Mouse (Mus musculus) frontal cortex, postnatal 36 days (tissue): ENCODE results near the gene Prelp.

Experiments used
- DNase-seq, 2 experiments: peaks; one replicate each; pipeline ENCODE4 v3.0.0; 2022; ENCODE audit warnings: low spot score in 2 of 2

The Prelp gene

DNA sequence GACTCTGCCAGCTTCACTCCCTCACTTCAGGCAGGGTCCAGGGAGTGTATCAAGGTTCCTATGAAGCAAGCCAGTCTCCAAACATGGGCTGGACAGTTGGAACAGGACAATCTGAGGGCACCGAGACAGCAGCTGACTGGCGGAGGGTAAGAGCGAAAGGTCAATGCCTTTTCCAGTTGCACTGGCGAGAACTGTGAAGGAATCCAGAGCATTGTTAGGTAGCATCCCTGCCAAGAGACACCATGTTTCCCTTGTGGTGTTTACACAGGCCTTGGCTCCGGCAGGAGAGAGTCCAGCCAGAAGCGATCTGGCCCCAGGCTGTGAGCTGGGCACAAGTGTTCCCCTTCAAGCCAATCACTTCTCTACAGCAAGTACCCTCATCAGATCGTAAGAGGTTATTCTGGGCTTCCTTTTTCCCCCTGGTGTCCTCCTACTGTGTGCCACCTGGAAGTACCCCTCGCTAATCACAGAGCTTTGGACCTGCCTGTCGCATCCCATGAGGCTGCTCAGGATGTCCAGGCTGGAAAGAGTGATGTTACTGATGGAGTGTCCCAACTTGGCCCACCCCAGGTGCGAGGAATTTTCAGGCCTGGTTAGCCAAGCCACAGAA lies 13.2 kb upstream of the Prelp start:
- no peak for DNase-seq

DNA sequence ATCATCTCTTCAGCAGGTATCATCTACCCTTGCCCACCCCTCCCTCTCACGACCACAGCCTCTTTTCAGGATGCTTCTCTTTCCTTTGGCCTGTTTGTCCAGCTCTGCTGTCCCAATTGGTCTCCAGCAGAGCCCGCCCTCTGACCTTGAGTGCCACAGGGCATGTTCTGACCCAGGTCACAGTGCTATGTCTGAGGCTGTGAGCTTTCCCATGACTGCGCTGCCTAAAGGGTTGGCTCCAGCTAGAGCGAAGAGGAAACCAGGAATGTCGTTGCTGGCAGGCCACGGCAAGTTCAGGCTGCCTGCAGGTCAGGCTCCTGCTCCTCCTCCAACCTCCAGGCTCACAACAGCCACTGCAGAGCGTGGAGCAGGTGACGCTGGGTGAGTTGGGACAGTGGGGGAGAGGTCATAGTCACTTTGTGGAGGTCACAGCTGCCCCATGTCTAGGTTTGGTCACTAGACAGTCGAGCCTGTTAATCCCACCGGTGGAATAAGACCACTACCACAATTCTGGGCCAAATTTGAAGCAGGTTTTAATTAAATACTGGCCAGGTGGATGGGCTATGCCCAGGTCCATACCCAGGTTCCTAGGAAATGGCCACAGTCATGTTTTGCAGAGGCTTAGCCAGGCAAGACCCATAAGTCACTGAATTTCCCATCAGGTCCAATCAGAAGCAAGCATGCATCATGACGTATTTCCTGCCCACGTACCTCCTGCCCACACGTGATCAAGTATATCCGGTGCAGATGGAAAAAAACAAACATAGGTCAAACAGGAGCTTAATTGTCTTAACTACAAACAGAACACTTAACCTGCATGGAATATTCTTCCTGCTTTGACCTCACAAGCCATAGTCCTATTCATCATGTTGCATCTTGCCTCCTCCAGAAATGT lies 12.3 kb upstream of the Prelp start:
- no peak for DNase-seq

GRCm38 (mm10) chr1:133929980-133930379 lies 8.8 kb upstream of the Prelp start:
- no peak for DNase-seq

- no peak for DNase-seq
Observed at GRCm38 (mm10) chr1:133925223-133925622, 4.0 kb upstream of the Prelp start.

DNA sequence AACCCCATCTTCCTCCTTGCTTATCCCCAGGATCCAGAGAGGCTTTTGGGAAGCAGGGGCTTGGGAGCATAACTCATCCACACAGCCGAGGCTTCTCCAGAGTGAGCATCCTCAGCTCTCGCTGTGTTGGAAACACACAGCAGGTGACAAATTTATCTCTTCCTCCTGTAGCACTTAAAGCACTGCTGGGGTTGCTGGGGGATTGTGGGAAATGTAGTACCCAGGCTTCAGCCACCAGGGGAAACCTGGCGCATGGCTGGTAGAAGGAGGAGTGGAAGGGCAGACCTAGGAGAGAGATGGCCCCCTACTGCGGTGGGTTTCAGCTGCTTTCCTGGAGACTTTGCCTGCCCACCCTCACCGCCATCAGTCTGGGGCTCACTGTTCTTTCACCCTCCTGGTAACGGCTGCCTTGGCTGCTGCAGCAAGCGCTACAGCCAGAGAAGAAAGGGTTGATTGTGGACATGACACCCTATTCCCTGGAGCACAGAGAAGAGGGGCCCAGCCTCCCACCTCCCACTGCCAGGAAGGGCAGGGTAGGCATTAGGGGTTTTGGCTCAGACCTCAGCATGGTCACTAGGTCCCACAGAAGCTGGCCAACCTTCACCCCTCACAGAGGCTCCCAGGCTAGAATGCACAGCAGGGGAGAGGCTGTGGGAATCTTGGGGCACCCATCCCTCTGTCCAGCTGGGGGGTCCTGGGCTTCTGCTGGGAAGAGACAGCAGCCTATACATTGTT lies 3.1 kb upstream of the Prelp start:
- DNase-seq = peak; percentile 23 to 60

- DNase-seq = no peak
Observed at GRCm38 (mm10) chr1:133923071-133923470, 1.9 kb upstream of the Prelp start.

DNA sequence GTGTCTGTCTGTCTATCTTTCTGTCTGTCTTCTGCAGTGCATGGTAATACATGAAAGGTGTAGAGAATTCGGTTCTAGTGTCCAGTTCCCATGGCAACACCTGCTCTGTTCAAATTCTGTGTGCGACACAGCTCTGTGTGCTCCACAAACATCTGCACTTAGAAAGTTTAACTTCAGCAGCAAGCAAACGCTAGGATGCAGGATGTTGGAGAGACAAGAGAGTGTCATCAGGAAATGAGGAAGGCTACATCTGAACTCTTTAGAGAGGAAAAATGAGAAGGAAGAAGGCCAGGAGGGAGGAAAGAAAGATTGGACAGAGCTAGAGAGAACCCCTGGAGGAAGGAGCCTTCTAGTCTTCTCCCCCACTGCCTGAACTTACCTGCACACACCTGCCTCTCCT lies 338 bp downstream of the Prelp start:
- DNase-seq = no peak

GRCm38 (mm10) chr1:133920401-133920800 lies 813 bp downstream of the Prelp start:
- no peak for DNase-seq

DNA sequence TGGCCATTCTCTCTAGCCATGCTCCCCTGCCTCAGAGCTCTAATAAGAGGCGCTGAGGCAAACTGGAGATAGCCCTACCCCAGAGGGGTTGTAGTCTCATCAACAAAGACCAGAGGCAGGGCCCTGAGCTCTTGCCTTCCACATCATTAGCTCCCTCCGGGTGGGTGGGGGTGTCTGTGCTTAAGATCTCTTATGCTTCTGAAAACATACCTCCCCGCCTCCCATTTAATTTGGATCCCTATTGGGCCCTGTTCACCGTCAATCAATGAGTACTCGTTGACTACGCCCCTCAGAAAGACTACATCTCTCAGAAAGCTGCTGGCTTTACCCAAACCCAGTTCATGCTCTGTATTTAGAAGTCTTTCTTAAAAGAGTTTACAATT lies 3.1 kb downstream of the Prelp start:
- DNase-seq = no peak

DNA sequence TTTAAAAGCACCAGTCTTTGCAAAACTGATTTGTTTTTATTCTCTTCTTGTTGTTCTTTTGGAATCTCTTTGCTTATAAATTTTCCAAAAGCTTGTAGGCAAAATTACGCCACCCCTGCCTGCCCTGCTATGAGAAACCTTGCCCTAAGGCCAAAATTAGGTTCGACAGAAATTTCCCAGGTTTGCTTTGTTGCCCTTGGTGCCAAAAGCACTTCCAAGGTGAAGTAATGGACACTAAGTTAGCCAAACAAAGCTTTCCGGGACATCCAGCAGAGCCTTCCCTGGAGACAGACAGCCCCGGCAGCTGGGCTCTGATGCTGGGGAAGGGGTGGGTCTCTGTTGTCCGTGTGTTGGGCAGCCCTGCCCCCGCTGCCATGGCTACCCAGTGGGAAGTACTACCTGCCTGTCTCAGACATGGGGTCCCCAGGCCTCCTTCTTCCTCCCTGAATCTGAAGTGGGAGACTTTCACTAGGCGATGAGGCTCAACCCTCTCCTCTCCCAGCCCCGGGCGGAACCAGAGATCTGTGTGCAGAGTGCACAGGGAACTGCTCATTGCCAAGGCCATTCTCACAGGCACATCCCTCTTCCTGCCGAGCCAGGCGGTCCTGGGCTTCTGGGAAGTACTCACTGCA lies 3.6 kb downstream of the Prelp start:
- DNase-seq = no peak

DNA sequence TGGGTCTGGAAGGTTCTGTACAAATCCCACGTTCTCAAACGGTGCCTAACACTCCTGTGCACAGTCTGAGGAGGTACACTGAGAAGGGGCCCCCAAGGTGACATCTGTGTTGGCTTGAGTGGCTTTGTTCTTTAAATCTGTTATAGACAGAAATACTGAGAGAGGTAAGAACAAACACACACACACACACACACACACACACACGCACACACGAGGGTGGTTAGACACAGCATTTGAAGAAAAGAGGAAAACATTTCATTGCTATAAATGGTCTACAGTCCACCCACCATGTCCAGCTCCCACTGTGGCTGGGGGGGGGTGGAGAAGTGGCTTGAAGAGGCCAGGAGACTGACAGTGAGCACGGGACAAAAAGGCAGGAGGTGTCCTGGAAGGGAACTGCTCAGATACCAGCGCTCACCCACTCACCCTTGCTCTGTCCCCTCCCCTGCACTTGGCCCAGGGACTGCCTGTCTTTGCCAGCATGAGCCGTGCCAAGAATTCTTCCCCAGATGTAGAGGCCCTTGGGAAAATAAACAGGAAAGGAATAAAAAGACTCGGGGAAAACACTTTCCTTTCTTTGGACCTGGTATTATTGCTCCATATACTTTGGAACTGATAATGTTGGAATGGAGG lies 5.4 kb downstream of the Prelp start:
- DNase-seq = peak; percentile 64 to 74

DNA sequence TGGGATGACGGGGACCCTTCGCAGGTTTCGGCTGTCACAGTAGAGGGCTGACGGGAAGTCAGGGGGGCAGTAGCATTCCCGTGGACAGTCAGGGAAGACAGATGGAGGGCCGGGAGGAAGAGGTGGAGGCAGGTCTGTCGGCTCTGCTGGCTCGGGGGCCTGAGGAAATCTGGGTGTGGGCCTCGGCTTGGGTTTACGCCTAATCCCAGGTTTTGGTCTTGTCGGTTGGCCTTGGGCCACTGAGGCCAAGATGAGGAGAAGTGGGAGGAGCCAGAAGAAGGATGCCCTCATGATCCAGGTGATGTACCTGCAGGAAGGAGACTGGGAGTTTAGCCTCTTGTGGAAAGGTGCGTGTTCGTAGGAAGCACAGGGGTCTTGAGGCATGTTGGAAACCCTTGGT lies 6.1 kb downstream of the Prelp start:
- DNase-seq = no peak

- no peak for DNase-seq
Observed at GRCm38 (mm10) chr1:133913018-133913417, 8.2 kb downstream of the Prelp start.

DNA sequence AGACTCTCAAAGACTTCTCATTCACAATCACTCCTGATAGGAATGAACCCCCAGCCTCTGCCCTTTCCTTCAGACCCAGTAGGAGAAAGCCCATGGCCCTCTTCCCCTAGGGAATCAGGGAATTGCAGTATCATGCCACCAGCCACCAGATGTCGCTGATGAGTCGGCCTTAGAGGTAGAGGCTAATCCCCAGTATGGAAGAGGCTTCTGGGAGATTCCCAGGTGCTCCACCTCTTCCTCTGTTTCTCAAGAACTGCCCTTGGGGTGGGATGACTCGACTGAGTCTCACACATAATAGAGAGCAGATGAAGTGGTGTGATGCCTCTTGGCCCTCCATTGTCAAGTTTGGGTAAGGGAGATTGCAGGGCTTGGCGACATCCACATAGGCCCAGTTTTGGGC lies 9.8 kb downstream of the Prelp start:
- DNase-seq = peak in 1 of 2 experiments; percentile 62

- DNase-seq = no peak
Observed at GRCm38 (mm10) chr1:133911008-133911407, 10.2 kb downstream of the Prelp start.

GRCm38 (mm10) chr1:133910108-133910507 lies 11.1 kb downstream of the Prelp start:
- DNase-seq = no peak

DNA sequence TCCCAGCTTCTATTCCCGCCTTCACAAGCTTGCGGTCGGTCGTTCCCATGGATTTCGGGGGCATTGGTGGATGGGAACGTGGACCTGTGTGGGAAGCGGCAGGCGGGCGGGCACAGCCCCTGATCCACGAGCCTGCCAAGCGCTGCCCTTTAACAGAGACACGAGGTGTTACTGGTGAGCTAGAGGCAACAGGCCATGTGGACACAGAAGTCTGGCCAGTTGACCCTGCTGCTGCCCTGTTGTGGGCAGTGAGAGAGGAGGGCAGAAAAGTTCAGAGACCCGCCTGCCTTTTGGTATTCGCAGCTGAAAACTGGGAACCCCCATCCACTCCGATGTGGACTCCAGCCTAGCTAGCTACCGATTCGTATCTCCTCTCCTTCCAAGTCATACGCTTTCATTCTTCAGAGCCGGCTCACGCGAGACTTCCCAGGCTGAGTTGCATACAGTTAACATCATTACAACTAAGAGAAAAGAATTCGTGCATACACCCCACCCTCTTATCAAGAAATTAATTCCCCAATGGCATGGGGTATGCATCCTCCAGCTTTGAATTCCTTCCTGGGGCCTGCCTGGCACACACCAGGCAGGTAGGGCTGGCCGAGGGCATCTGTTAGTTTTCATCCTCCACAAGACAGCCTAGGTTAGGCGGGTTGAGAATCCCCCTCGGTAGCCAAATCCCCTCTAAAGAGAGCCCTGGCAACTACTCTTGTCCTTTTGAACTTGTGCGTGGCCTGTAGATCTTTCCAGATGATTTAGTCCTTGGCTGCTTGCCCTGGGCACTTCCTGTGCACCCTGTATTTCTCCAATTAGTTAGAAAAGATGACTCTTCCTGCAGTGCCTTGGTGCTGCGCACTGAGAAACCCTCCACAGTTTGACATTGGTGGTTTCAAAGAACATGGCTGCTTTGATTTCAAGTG lies 12.3 kb downstream of the Prelp start:
- peak in 1 of 2 experiments; percentile 41 for DNase-seq

DNA sequence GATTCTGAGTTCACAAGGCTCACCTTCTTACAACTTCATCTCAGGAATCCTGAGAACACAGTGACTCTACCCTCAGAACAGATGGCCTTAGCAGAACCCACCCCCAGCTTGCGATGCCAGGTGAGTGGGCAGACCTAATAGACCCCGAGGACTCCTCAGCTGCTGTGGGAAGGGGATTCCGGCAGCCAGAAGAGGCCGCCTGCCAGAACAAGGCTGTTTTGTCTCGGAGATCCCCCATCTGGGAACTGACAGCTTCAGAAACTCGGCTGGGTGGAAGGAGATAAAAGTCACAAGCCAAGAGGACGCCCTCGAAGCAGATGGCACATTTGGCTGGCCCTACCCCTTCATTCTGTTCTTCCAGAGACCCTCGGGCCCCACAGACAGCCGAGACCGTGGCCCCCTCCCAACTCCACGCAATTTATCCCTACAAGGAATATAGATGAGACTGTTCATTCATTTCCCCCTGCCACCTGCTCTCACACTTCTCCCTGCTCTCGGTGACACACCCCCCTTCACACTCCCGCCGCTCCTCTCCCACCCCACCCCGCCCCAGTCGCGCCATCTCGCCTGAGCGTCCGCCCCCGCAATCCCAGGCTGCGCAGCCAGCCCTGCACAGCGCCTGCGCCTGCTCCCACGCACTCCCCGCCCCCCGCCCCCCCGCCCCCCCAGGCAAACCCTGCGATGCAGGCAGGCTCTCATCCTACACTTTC lies 13.1 kb downstream of the Prelp start, which contains the start of gene Optc:
Gene Optc, minus strand, starts transcription at position 51 of the 710 bp plus-strand sequence.
- peak; percentile 72 to 78 for DNase-seq

DNA sequence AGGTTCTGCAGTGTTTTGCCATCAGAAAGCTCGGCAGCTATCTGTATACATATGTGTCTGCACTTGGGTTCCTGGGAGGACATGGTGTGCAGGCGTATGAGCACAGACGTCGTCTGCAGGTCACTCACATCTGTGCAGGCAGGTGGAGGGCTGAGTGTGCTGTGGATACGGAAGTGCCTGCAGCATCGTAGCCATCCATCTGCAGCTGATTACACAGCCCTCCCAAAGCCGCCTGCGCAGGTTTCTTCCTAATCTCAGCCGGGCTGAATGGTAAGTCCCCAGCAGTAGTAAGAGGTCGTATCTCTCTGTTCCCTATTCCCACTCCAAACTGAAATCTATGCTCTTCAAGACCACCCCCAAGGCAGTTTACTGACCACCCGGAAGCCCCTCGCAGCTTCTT lies 14.8 kb downstream of the Prelp start:
- DNase-seq = no peak

DNA sequence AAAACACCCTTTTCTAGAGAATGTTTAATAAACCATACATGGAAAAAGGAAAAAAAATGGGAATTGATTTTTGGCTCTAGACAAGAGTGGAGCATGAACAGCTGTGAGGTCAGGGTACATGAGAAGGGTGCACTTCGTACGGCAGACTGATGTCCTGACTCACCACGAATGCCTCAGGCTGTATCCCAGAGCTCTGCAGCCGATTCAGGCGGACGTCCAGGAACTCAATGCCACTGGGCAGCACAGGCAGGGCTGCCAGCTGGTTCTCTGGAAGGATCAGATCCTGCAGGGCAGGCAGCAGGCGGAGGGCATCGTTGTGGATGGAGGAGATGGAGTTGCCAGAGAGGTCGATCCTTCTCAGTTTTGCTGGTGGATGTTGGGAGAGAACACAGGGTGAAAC lies 20.4 kb downstream of the Prelp start:
- DNase-seq = no peak
